ENCODE assay signal across 8 mouse cellular contexts in genomic region chr8:70607603-70607897, GRCm38 (mm10). TPM values are rescaled to one million over a fixed set of nuclear protein-coding genes. Genes with fewer than 3 reads are reported as not detected.
DNase-seq lines count a peak whose midpoint lies in the region; ATAC-seq and TF ChIP-seq lines count a peak whose summit lies in the region.

No protein-coding gene starts in this region.

- no peak for TF ChIP-seq EP300 in heart, postnatal 0 days (IDR thresholded peaks at IDR 0.05; ENCODE audit: low read depth)

- no peak for DNase-seq in kidney, adult 8-10 months
- DNase-seq in ZHBTc4 (ENCODE audit: low read depth, low spot score): peak; percentile 44
- no peak for DNase-seq in heart, postnatal 0 days (ENCODE audit: low spot score)
- no peak for DNase-seq in midbrain, embryonic 11.5 days (ENCODE audit: low spot score, missing footprints)
- DNase-seq in urinary bladder, postnatal 25 days (ENCODE audit: low spot score): no peak
- no peak for DNase-seq in testis, postnatal 14 days (ENCODE audit: low spot score)

- 13% methylated on average over 6 of the region's 6 CpGs for WGBS in kidney, embryonic 15.5 days
- 38% methylated on average over 6 of the region's 6 CpGs for WGBS in heart, postnatal 0 days
- WGBS in midbrain, embryonic 11.5 days: 25% methylated on average over 6 of the region's 6 CpGs

- no peaks in the 10 kb centered on the region for H3K9me3 ChIP-seq in kidney, embryonic 15.5 days (replicated peaks)
- no peaks in the 10 kb centered on the region for H3K9me3 ChIP-seq in heart, postnatal 0 days (replicated peaks; ENCODE audit: control insufficient read depth, low read length)
- H3K9me3 ChIP-seq in midbrain, embryonic 11.5 days (ENCODE audit: control insufficient read depth, low read length): no peaks in the 10 kb centered on the region

- peak overlapping the region; percentile 88 for H3K4me3 ChIP-seq in kidney, embryonic 15.5 days (replicated peaks)
- peak overlapping the region; percentile 58 for H3K4me3 ChIP-seq in heart, postnatal 0 days (ENCODE audit: low read depth, low read length)
- H3K4me3 ChIP-seq in midbrain, embryonic 11.5 days (ENCODE audit: low read depth, low read length): peak overlapping the region; percentile 79

- no peak for ATAC-seq in kidney, embryonic 15.5 days (replicated peaks; ENCODE audit: low FRiP score)
- no peak for ATAC-seq in heart, postnatal 0 days (ENCODE audit: insufficient read depth, low read depth)
- no peak for ATAC-seq in midbrain, embryonic 11.5 days (ENCODE audit: low FRiP score)
- ATAC-seq in frontal cortex, adult (ENCODE audit: low TSS enrichment): no peak

- H3K4me2 ChIP-seq in kidney, embryonic 15.5 days: peak overlapping the region; percentile 97
- peak overlapping the region; percentile 96 for H3K4me2 ChIP-seq in heart, postnatal 0 days (ENCODE audit: low read depth, low read length)
- H3K4me2 ChIP-seq in midbrain, embryonic 11.5 days: peak overlapping the region; percentile 92

- H3K27me3 ChIP-seq in kidney, embryonic 15.5 days: no peaks in the 10 kb centered on the region
- H3K27me3 ChIP-seq in heart, postnatal 0 days (ENCODE audit: control insufficient read depth, insufficient read depth, low read length): no peaks in the 10 kb centered on the region
- H3K27me3 ChIP-seq in midbrain, embryonic 11.5 days (ENCODE audit: control insufficient read depth, insufficient read depth, low read length): no peaks in the 10 kb centered on the region; the same call in 1 of the 2 replicates

- peak overlapping the region; percentile 100 for H3K27ac ChIP-seq in kidney, embryonic 15.5 days
- H3K27ac ChIP-seq in heart, postnatal 0 days (ENCODE audit: low read depth): peak overlapping the region; percentile 92
- H3K27ac ChIP-seq in midbrain, embryonic 11.5 days (ENCODE audit: low read depth, low read length): no peak overlapping the region

- peaks cover 79% of the 10 kb centered on the region for H3K4me1 ChIP-seq in kidney, embryonic 15.5 days
- peaks cover 11% of the 10 kb centered on the region; the same call in 1 of the 2 replicates for H3K4me1 ChIP-seq in heart, postnatal 0 days (ENCODE audit: control insufficient read depth, insufficient read depth)
- H3K4me1 ChIP-seq in midbrain, embryonic 11.5 days (ENCODE audit: control insufficient read depth, insufficient read depth, low read length): peaks cover 43% of the 10 kb centered on the region

- peaks cover 6% of the 10 kb centered on the region for H3K36me3 ChIP-seq in kidney, embryonic 15.5 days
- 0 out of 2 replicates have a peak, but pooled peaks cover 4% of the 10 kb centered on the region for H3K36me3 ChIP-seq in heart, postnatal 0 days (replicated peaks; ENCODE audit: control insufficient read depth, insufficient read depth, low read length)
- no peaks in the 10 kb centered on the region for H3K36me3 ChIP-seq in midbrain, embryonic 11.5 days (ENCODE audit: control insufficient read depth, insufficient read depth, low read length)

- TF ChIP-seq CTCF in heart, postnatal 0 days (IDR thresholded peaks at IDR 0.05; ENCODE audit: low read depth): no peak

- H3K9ac ChIP-seq in kidney, embryonic 15.5 days: peak overlapping the region; percentile 94
- H3K9ac ChIP-seq in heart, postnatal 0 days (replicated peaks; ENCODE audit: low read depth, low read length): peak overlapping the region; percentile 69
- H3K9ac ChIP-seq in midbrain, embryonic 11.5 days (ENCODE audit: low read length): peak overlapping the region; percentile 88

RNA-seq across cellular contexts. Expression of gene Ssbp4, which starts 1.1 kb away (rescaled TPM):
- polyA plus RNA-seq in kidney, embryonic 15.5 days (2015; fragmentation: Nextera tagmentation; extraction: Ambion mirVana): 135 and 145 TPM in 2 replicates
- 107 and 143 TPM in 2 replicates for total RNA-seq in heart, postnatal 0 days (2014; rRNA removed; ENCODE audit: low replicate concordance)
- 55.6 and 57.3 TPM in 2 replicates for polyA plus RNA-seq in heart, postnatal 0 days (2015; fragmentation: Nextera tagmentation; extraction: Ambion mirVana)
- 87.8 and 96.9 TPM in 2 replicates for polyA plus RNA-seq in midbrain, embryonic 11.5 days (2014; fragmentation: Nextera tagmentation; extraction: Ambion mirVana)

RNA-seq across cellular contexts. Expression of gene Lrrc25, which starts 8.4 kb away (rescaled TPM):
- 2.5 TPM in 2 replicates for polyA plus RNA-seq in kidney, embryonic 15.5 days (2015; fragmentation: Nextera tagmentation; extraction: Ambion mirVana)
- total RNA-seq in heart, postnatal 0 days (2014; rRNA removed; ENCODE audit: low replicate concordance): 1.5 and 2.2 TPM in 2 replicates
- polyA plus RNA-seq in heart, postnatal 0 days (2015; fragmentation: Nextera tagmentation; extraction: Ambion mirVana): 1.3 and 1.6 TPM in 2 replicates
- polyA plus RNA-seq in midbrain, embryonic 11.5 days (2014; fragmentation: Nextera tagmentation; extraction: Ambion mirVana): 1.2 and 1.3 TPM in 2 replicates

RNA-seq across cellular contexts. Expression of gene Isyna1, which starts 13.4 kb away (rescaled TPM):
- 180 and 198 TPM in 2 replicates for polyA plus RNA-seq in kidney, embryonic 15.5 days (2015; fragmentation: Nextera tagmentation; extraction: Ambion mirVana)
- total RNA-seq in heart, postnatal 0 days (2014; rRNA removed; ENCODE audit: low replicate concordance): 111 and 125 TPM in 2 replicates
- polyA plus RNA-seq in heart, postnatal 0 days (2015; fragmentation: Nextera tagmentation; extraction: Ambion mirVana): 53.3 and 59.6 TPM in 2 replicates
- polyA plus RNA-seq in midbrain, embryonic 11.5 days (2014; fragmentation: Nextera tagmentation; extraction: Ambion mirVana): 46.1 and 56.0 TPM in 2 replicates

RNA-seq across cellular contexts. Expression of gene Gdf15, which starts 24.7 kb away (rescaled TPM):
- polyA plus RNA-seq in kidney, embryonic 15.5 days (2015; fragmentation: Nextera tagmentation; extraction: Ambion mirVana): 0.46 and 0.77 TPM in 2 replicates
- total RNA-seq in heart, postnatal 0 days (2014; rRNA removed; ENCODE audit: low replicate concordance): 0.15 and 5.4 TPM in 2 replicates
- polyA plus RNA-seq in heart, postnatal 0 days (2015; fragmentation: Nextera tagmentation; extraction: Ambion mirVana): 1.4 and 1.7 TPM in 2 replicates
- 0.10 and 0.11 TPM in 2 replicates for polyA plus RNA-seq in midbrain, embryonic 11.5 days (2014; fragmentation: Nextera tagmentation; extraction: Ambion mirVana)

RNA-seq across cellular contexts. Expression of gene Pgpep1, which starts 52.6 kb away (rescaled TPM):
- 65.5 and 75.3 TPM in 2 replicates for polyA plus RNA-seq in kidney, embryonic 15.5 days (2015; fragmentation: Nextera tagmentation; extraction: Ambion mirVana)
- 18.0 and 36.3 TPM in 2 replicates for total RNA-seq in heart, postnatal 0 days (2014; rRNA removed; ENCODE audit: low replicate concordance)
- polyA plus RNA-seq in heart, postnatal 0 days (2015; fragmentation: Nextera tagmentation; extraction: Ambion mirVana): 26.9 and 29.1 TPM in 2 replicates
- polyA plus RNA-seq in midbrain, embryonic 11.5 days (2014; fragmentation: Nextera tagmentation; extraction: Ambion mirVana): 103 and 108 TPM in 2 replicates
